Mouse (Mus musculus): Measurements from ENCODE around the gene Bsnd.
A peak's percentile ranks its signal among the peaks of the same experiment; 100 is the strongest.

DNA sequence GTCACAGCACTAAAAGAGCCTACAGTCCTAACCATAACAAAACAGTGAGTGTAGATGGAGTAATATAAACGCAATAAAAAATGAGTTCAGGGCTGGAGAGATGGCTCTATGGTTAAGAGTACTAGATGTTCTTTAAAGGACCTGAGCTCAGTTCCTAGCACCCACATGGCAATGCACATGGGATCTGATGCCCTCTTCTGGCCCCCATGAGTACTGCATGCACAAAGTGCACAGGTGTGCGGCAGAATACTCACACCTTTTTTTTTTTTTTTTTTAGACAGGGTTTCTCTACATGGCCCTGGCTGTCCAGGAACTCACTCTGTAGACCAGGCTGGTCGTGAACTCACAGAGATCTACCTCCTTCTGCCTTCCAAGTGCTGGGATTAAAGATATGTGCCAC, 11.5 kb upstream of the Bsnd start:
- no peak for TF ChIP-seq POLR2A (IDR thresholded peaks at IDR 0.05; ENCODE audit: control insufficient read depth, low read depth, low read length)
- peak; percentile 62; the same call in 1 of the 2 replicates for TF ChIP-seq CTCF (IDR thresholded peaks at IDR 0.05; ENCODE audit: control insufficient read depth, insufficient read depth, insufficient replicate concordance, low read depth, low read length)

Data from testis, adult 2 months (tissue).